Mouse (Mus musculus): ENCODE data around the gene Nmur1. TPM values are rescaled to one million over a fixed set of nuclear protein-coding genes. Genes with fewer than 3 reads are reported as not detected.

Nmur1 gene
- total RNA-seq, 2 experiments from 2014 or later, result not detected

DNA sequence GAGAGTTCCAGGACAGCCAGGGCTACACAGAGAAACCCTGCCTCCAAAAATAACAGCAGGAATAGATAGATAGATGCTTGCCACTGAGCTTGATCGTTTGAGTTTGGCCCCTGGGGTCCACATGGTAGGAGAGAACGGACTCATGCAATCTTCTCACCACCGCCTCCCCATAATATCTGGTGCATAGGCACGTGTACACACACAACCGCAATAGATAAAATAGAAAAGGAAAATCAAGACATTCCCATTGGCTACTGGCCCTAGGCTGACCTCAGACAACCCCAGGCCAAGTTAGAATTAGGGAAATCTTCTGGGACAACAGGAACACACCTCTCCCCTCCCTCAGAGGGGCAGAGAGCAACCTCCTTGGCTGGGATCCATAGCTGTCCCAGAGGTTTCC lies 11.3 kb downstream of the Nmur1 start:
- DNase-seq (ENCODE audit: low spot score in 2 of 2), result no peak

DNA sequence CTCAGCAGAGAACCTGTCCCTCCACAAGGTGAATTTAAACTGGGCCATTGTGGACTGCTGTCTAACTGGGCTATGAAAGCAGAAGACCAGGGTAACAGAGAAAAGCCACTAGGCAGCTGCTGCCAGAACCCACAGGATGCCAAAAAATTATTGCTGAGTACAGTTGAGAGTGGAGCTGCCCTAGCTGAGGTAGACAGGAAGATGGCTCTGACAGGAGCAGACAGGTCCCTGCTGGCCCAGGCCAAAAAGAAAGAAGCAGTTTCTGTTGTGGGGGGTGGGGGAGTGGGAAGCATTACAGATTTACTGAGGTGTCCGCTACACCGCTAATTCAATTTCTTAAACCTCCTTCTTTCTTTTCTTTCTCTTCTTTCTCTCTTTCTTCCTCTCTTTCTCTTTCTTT lies 16.6 kb downstream of the Nmur1 start:
- no peak for DNase-seq (ENCODE audit: low spot score in 2 of 2)

DNA sequence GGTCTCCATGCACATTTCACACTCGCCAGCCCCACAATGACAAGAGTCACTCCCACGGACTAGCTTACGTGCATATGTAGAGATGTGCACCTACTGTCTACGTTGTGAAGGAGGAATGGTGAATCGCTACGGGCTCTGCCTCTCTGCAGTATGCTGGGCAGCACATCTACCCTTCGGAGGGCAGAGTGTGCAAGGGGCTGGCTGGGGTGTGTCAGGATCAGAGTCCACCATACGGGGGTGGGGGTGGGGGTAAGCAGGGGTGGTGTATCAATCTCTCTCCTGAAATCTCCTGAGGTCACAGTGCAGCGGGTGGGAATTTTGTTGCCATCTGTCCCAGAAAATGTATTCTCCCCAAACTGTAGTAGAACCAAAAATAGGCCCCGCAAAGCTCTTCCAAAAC lies 17.5 kb downstream of the Nmur1 start:
- DNase-seq (ENCODE audit: low spot score in 2 of 2), result no peak

DNA sequence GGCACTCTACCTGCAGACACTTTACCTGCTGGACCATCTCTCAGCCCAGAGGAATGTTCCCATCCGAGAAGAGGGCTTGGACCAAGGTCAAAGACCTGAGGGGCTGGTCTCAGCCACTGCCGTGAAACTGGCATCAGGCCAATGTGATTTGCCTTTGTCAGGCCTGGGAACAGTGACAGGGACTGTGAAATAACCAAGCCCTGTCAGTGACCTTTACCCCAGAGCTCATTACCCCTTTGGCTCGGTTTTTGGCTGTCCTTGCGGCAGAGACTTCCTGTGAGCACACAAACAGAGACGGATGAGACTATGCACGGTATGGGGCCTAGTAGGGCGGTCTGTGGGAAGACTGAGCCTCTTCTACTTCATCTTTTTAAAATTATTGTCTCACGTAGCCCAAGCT lies 19.1 kb downstream of the Nmur1 start:
- no peak for DNase-seq (ENCODE audit: low spot score in 2 of 2)

DNA sequence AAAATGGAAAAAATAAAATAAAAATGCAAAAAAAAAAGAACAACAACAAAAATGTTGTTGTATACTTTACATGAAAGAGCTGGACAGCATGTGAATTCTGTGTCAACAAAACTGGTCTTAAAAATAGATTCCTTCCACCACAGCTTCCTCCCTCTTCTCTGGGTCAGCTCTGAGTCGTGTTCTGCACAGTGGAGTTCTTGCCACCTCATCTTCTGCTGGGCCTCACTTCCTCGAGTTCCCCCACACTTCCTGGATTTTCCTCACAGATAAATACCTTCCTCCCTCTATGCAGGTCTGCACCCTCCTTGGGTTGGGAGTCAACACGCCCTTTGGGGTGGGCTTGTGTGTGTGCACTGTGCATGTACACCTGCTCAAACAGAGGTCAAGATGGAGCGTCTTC lies 19.7 kb downstream of the Nmur1 start:
- no peak for DNase-seq (ENCODE audit: low spot score in 2 of 2)

DNA sequence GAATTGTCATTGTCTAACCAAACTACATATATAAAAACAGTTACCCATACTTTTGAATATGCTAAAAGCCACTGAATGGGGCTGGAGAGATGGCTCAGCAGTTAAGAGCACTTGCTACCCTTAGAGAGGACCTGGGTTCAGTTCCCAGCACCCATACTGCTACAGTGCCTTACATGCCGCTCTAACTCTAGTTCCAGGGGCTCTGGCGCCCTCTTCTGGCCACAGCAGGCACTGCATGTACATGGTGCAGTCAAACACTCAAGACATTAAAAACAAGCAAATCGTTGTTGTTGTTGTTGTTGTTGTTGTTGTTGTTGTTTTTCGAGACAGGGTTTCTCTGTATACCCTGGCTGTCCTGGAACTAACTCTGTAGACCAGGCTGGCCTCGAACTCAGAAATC lies 21.2 kb downstream of the Nmur1 start:
- DNase-seq (ENCODE audit: low spot score in 2 of 2), result no peak

DNA sequence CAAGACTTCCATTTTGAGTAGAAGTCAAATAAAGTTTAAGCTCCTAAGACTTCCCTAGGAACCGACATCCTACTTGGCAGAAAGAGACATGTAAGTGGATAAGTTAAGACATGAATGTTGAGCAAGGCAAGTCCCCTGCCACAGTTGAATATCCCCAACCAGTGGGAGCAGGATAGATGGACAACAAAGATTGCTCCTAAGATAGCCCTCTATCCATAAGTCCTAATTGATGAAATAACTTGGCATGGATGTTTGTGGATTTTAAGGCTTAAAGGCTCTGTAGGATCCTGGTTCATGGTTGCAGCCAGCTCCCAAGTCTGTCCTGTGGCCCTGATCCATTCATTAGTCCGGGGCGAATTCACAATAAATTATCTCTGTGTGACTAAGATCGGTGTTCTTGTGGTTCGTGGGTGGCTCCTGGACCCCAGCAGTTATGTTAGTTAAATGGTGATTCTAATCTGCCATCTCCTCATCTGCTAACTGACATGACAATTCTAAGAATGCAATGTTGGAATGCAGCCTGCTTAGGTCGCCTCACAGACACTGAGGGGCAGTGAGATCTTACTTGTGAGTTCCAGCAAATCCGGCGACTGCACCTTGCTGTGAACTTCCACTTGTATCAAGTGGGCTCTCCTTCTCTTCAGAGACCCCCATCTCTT lies 25.8 kb downstream of the Nmur1 start:
- DNase-seq (ENCODE audit: low spot score in 2 of 2), result no peak

DNA sequence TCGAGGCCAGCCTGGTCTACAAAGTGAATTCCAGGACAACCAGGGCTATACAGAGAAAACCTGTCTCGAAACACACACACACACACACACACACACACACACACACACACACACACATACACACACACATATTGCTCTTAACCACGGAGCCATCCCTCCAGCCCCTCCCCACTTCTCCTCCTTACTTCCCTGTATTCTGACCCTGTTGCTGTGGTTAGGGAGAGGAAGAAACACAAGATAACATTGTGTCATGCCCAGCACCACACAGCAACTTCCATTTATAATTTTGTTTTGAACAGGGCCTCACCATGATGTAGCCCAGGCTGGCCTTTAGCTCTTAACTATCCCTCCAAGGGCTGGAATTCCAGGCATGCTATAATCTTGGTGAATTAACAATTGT lies 26.7 kb downstream of the Nmur1 start:
- DNase-seq (ENCODE audit: low spot score in 2 of 2), result no peak

DNA sequence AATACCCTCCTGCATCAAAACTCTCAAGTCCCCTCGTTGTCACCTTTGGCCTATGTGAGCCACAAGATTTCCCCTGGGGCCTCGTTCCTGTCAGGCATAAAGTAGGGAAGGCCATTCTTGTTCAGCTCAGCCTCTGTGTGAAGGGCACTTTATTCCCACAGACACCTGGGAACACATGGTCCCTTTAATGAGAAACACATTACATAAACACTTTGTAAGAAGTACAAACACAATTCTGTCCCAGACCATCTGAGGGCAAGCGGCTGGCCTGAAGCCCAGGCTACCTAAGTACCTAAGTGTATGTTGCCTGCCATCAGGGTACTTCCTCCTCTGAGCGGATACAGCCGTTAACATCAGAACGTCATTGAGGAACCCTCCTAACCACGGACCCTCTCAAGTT lies 27.8 kb downstream of the Nmur1 start:
- DNase-seq (ENCODE audit: low spot score in 2 of 2), result no peak

DNA sequence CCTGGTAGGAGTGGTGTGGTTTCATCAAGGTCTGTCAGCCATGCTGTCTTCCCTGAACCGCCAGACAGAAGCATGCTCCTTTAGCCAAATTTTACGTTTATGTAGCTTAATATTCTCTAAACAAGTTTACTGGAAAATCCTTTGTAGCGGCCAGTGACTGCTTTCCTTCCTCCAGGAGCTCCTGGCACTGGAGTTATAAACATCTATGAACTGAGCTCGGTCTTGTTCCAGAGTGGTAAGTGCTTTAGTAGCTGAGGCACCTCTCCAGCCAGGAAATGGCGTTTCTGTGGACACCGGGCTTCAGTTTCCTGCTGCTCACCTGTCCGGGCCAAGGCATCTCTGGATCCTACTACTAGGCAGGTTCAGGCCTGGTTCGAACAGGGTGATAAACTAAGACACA lies 28.4 kb downstream of the Nmur1 start:
- no peak for DNase-seq (ENCODE audit: low spot score in 2 of 2)

DNA sequence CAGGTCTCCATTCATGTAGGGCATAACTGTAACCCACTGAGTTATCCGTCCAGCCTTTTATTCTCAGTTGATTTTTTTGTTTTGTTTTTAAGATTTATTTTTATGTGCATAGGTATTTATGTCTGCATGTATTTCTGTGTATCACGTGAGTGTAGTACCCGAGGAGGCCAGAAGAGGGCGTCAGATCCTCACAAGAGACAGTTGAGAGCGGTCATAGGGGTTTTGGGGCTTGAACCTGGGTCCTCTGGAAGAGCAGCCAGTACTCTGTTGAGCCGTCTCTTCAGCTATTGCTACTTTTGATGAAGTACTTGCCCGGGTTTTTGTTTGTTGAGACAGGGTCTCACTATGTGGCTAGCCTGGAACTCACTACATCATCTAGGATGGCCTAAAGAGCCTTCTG lies 30.1 kb downstream of the Nmur1 start:
- DNase-seq (ENCODE audit: low spot score in 2 of 2), result no peak

DNA sequence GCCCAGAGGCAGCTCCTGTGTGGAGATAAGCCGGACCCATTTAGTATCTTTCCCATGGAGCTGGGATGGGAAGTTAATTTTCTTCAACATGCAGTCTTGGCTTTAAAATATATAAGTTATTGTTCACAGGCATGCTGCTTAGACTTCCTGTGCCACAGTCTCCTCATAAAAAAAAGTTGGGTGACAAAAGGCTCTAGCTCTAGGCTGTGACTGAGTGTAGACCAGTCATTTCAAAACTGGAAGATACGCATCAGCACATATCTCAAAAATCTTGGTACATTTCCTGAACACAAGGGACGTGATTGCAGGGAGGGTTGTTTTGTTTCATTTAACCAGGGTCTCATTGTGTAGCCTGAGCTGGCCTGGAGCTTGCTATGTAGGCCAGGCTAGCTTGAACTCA lies 31.8 kb downstream of the Nmur1 start:
- no peak for DNase-seq (ENCODE audit: low spot score in 2 of 2)

DNA sequence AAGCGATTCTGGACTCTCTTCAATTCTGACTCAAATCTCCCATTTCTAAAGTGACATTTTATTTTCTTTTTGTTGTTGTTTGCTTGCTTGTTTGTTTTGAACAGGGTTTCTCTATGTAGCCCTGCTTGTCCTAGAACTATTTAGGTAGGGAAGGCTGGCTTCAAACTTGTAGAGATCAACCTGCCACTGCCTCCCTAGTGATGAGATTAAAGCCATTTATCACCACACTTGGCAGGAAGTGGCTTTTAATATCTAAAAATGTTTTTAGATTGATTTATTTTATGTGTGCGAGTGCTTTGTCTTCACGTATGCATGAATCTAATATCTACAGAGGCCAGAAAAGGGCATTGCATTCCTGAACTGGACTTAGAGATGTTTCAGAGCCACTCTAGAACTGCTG lies 32.8 kb downstream of the Nmur1 start:
- DNase-seq (ENCODE audit: low spot score in 2 of 2), result no peak

DNA sequence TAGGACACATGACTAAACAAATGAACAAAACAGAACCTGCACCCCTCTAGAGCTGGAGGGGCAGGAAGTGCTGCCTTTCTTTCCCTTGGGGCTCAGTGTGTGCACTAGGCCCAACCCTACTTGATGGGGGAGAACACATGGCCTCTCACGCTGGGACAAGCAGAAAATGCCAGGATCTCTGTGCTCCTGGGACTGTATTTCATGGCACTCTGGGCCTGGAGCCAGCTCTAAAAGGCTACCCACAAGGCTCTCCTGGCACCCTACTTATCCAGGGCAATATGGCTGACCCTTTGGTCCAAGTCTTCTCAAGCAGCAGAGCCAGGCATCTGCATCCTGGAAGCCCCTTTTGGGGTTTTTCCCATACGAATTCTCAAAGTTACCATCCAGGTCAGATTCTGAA lies 34.6 kb downstream of the Nmur1 start:
- DNase-seq (ENCODE audit: low spot score in 2 of 2), result no peak

DNA sequence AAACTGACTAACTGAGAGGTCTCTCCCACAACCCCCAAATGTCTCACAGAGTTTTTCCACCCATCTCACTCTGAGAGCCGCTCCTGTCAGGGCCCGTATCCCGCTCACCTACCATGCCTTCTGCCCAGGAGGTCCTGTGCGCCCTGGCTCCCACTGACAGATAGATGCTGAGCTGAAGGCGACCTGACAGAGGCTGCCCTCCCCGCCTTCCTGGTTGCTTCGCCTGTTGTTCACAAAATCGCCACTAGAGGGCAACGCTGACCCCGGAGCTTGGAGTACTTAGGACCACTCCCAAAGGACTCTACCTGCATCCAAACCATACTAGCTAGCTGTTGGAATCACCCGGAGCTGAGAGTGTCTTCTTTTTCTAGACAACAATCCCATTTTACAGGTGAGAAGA lies 36.8 kb downstream of the Nmur1 start:
- peak; percentile 60 to 68 for DNase-seq (ENCODE audit: low spot score in 2 of 2)

DNA sequence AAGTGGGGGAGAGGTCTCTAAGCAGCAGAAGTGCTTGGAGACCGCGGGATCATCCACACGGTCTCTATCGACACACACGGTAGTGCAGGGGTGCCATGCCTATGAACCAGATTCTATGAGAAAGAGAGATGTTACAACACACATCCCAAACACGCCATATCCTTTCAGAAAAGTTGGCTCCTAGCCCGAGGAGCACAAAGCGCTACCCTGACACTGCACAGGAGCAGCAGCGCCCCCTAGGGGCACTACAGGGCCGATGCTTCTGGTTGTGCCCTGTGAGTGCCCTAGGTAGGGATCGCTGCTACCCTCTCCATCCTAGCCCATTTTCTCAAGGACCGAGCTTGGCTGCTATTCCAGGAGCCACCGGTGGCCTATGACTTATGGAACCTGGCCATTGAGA lies 45.0 kb downstream of the Nmur1 start:
- peak; percentile 40 to 55 for DNase-seq (ENCODE audit: low spot score in 2 of 2)

DNA sequence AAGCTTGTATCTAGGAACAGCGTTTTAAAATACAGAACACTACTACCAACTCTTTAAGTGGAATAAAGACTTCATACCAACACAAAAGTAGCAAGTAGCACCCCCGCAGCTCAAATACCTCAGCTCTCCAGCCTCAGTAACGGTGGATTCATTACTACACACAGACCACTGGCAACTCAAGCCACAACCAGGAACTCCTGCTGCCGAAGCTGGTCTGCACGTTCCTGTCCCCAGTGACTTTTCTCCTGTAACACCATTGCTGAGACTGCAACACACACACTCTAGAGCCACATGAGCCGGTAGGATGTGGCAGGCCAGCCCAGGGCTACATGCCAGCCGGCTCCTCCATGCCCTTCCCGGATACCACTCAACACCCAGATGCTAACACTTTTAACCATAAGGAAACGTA lies 46.9 kb downstream of the Nmur1 start:
- no peak for DNase-seq (ENCODE audit: low spot score in 2 of 2)

DNA sequence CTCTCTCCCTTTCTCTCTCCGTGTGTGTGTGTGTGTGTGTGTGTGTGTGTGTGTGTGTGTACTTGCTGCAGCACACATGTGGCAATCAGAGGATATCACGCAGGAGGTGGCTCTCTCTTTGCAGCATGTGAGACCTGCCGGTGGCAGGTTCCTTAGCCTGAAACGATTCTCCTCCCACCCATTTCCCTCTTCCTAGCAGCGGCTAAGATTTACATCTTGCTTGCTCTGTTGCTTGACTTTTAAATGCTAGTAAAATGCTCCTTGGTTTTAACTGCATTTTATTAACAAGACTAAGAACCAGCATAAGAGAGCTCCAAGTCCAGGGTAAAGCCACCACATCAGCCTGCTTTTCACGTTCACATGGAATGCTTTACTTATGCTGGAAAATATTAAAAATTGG lies 47.4 kb downstream of the Nmur1 start:
- no peak for DNase-seq (ENCODE audit: low spot score in 2 of 2)

DNA sequence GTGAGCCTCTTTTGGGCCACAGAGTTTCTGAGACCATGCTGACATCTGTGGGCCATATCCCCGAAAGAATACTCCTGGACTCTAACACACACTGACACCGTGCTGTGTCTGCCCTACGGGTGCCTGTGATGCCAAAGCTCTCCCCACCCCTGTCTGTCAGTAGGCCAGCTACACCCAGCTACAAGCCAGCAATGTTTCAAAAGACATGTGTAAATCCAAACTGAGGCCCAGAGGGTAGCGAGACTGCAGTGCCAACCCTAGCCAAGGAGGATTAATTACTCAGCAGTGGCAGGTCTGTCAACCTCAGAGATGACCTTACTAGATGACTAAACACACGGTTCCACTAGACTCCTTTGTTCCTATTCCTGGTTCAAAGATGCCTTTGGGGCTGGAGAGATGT lies 49.7 kb downstream of the Nmur1 start:
- DNase-seq (ENCODE audit: low spot score in 2 of 2), result no peak

DNA sequence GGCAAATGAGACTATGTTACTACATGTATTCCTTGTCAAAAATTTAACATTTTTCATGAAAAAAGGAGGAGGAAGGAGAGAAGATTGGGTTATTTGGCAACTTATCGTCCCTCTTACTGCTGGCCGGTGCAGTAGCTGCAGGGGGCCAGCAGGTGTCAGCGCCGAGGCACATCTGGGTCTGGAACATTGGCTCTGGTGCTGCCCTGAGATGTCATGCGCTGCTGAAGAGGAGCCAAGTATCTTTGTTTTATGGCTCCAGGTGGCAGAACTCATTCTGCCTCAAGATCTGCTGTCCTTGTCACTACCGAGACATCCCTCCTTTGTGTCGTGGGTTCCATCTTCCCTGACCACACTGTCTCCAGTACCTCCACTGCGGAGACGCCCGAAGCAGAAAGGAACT lies 54.0 kb downstream of the Nmur1 start:
- peak in 1 of 2 experiments; percentile 57 for DNase-seq (ENCODE audit: low spot score in 2 of 2)

DNA sequence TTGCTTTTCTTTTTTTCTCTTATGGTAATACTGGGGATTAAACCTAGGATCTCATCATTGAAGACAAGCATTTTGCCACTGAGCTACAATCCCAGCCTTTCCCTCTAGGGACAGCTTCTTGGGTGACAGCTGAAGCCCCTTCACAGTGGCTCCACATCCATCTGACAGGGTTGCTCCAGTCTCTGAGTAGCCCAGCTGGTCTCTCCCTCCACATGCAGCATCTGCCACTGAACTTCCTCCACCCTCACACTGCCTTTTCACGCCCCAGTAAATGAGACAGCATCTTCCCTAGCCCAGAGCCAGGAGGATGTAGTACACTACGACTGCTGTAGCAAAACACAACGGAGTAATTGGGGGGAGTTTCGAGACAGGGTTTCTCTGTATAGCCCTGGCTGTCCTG lies 57.9 kb downstream of the Nmur1 start:
- DNase-seq (ENCODE audit: low spot score in 2 of 2), result no peak

DNA sequence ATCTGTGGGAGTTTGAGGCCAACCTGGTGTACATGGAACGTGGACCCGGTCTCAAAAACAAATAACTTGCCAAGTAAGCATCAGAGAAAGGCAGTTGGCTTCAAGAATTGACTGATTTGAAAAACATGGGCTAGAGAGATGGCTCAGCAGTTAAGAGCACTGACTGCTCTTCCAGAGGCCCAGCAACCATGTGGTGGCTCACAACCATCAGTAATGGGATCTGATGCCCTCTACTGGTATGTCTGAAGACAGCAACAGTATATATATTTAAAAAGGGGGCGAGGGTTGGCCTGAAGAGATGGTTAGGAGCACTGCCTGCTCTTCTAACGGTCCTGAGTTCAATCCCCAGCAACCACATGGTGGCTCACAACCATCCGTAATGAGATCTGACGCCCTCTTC lies 62.4 kb downstream of the Nmur1 start:
- no peak for DNase-seq (ENCODE audit: low spot score in 2 of 2)

DNA sequence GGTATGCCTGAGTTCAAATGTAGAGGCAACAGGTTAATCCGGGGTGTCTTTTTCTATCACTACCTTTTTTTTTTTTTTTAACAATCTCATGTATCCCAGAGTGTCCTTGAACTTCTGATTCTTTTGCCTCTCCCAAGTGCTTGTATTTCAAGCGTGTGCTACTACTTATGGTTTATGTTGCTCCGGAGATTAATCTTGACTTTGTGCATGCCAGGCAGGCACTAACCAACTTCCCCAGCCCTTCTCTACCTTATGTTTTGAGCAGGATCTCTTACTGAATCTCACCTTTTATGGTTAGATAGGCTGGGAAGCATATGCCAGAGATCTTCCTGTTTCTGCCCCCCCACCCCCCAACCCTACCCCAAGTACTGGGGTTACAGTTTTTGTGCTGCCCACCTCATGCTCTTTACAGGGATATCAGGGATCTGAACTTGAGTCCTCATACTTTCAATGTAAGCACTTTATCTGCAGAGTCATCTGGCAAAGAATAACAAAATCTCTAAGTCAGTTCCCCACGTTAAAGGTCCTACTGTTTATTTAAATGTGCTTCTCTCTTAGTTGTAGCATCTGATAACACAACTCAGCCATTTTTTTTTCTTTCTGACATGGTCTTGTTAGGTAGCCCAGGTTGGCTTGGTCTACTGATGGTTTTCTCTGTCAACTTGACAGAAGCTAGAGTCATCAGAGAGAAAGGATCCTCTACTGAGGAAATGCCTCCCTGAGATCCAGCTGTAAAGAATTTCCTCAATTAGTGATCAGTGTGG lies 64.0 kb downstream of the Nmur1 start:
- no peak for DNase-seq (ENCODE audit: low spot score in 2 of 2)

All from gastrocnemius, postnatal 4 days (tissue).